Mouse (Mus musculus) activated CD4-positive, CD25-positive, alpha-beta regulatory T cell, adult 9 weeks (primary cell): Measurements from ENCODE around the gene Ilf2. TPM values are rescaled to one million over a fixed set of nuclear protein-coding genes. Genes with fewer than 3 reads are reported as not detected.

Experiments used
- polyA plus RNA-seq: library from polyadenylated mRNA; unstranded; fragments of 100-300 nt; shearing (Covaris generic); gene quantifications from one replicate; pipeline ENCODE4 v1.2.1, GENCODE M21; 2017

Gene Ilf2
- 104 TPM for polyA plus RNA-seq

GRCm38 (mm10) chr3:90475831-90476611 is at the start of gene Ilf2:
Ilf2 (plus strand) TSS chr3:90476126.

DNA sequence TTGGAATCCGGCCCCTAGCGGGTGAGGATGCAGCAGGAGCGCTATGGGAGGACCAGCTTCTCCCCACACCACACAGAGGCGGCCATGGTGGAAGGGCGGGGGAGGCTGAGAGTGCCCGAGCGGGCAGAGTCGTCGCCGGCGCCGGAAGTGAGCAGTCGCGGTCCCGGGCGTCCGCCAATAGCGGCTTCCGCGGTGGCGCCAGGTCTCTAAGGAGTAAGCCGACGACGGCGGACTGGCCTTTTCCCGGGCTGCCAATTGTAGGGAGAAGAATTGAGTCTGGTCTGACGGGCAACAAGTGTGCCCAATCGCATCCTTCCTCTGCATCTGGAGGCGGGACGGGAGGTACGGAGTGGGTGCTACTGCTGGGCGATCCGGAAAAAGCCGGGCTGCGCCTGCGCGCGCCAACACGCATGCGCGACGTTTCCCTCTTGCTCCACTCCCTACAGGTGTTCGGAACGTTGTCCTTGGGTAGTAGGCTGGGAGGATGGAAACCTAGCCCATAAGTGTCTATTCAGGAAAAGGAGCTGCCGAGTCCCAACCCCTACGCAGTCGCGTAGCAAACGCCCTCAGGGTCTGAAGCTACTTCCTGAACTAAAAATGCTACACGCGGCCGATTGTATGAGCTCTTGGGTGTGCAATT is 42.4 kb upstream of the Ilf2 start, which contains the start of gene Ints3:
Ints3 (minus strand) TSS at position 242 of the 640 bp plus-strand sequence.

DNA sequence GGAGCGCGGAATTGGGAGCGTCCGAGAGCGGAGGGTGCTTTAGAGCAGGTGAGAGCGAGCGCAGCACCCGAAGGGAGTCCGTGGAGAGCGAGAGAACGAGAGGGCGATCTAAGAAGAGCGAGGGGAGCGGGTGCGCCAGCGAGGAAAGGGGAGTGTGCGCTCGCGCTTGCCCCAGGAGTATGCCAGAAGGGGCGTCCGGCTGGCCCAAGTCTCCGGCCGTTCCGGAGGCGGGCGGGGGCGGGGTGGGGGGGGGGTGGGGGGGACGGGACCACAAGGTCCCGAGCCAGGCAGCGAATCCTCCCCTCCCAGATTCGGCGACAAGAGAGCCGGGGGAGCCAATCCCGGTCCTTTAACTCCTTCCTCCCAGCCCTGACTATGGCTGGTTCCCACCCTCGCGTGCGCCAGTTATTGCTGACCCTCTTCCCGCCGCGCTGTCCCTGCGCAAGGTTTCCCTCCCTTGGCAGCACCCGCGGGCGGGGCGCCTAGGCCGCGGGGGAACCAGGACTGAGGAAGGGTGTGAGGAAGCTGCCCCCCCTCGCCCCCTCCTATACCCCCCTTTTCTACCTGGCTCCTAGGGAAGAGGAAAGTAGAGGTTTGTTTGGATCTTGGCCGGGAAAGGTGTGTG is 10.1 kb upstream of the Ilf2 start, which contains the start of gene Npr1:
Npr1 (minus strand) TSS at position 181 of the 625 bp plus-strand sequence.

GRCm38 (mm10) chr3:90490696-90491256 is 14.8 kb downstream of the Ilf2 start, which contains the start of gene Snapin:
Snapin (minus strand) TSS chr3:90491033.

GRCm38 (mm10) chr3:90508950-90509746 is 33.2 kb downstream of the Ilf2 start, which contains the start of gene Chtop:
Chtop (minus strand) TSS chr3:90509498.

DNA sequence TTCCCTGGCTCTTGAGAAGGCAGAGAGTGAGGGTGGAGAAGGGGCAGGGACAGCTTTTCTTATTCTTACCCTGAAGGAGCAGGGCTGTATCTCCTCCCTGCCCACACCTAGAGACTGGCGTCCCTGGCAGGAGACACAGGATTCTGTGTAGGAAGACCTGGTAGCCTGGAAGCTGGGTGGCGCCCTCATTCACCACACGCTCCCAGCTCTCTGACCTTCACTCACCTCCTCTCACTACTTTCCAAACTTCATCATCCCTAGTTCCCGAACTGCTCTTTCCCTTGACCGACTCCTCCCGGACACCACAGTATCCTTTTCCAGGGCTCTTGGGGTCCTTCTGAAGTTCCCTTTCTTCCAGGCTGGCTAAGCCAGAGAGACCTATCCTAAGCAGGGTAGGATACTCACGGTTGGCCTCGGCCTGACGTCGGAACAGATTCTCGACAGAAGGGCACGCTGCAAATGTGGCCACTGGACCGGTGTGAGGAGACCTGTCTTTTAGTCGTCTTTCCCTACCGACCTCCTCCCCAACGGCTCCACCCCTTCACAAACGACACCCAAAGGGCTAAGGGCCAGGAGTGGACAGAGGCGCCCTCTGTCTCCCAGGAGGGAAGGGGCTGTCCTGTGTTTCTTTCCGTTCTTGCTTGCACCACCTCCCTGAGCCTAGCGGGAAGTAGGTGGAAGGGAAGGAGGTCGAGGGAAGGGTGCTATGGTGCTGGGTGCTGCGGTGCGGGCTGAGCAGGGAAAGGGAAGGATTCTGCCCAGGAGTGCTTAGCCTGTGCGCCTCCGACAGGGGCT is 38.1 kb downstream of the Ilf2 start, which contains the start of the genes S100a1 and S100a13:
S100a1 (minus strand) TSS at position 597 of the 795 bp plus-strand sequence.
S100a13 (plus strand) TSS at position 640 of the 795 bp plus-strand sequence.

GRCm38 (mm10) chr3:90526580-90526979 is 50.7 kb downstream of the Ilf2 start, which contains the start of gene S100a14:
S100a14 (plus strand) TSS chr3:90526856.

DNA sequence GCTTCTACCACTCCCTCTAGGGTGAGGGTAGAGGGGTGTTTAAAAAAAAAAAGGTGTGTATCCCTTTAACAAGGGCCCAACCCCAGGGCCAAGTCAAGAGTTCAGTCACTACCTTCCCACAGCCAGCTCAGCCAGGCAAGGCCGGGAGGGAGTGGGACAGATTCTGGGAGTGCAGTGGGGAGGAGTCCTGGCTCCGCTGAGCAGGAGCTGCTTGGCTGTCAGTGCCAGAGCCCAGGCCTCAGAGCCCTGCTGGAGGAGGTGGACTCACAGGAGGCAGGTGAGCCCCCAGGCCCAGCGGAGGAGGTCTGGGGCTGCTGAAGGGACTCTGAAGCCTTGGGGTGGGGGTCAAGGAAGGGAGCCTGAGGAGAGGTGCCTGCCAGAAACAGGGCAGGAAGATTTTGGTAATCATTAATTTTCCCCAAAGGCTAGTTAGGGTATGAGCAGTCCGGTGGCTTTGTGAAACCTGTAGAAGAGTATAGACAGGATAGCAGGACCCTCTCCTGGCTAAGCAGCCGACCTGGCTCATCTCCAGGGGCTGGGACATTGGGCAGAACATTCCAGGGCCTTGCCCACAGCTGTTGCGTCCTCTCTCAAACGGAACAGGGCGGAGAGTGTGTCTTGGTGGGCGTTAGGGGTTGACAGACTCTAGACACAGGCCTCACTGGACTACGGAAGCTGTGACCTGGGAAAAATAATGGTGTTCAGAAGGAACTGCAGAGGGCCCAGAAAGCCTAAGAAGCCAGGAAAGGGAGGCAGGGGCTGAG is 61.4 kb downstream of the Ilf2 start, which contains the start of gene S100a16:
S100a16 (plus strand) TSS at position 114 of the 764 bp plus-strand sequence.

Other genes starting within 250 kb of the Ilf2 start
- gene Jtb, start 244.5 kb upstream of the Ilf2 start, polyA plus RNA-seq, result 172 TPM
- not detected for gene Creb3l4, start 232.6 kb upstream of the Ilf2 start, polyA plus RNA-seq
- gene Slc39a1, start 228.0 kb upstream of the Ilf2 start, polyA plus RNA-seq, result 4.2 TPM
- 101 TPM for gene Crtc2, start 222.0 kb upstream of the Ilf2 start, polyA plus RNA-seq
- gene Dennd4b, start 210.9 kb upstream of the Ilf2 start, polyA plus RNA-seq, result 58.5 TPM
- gene Gatad2b, start 182.9 kb upstream of the Ilf2 start, polyA plus RNA-seq, result 12.7 TPM
- gene Slc27a3, start 86.2 kb upstream of the Ilf2 start, polyA plus RNA-seq, result 0.27 TPM
- gene Ints3, start 42.5 kb upstream of the Ilf2 start, polyA plus RNA-seq, result 47.0 TPM
- not detected for gene Npr1, start 10.3 kb upstream of the Ilf2 start, polyA plus RNA-seq
- gene Snapin, start 14.9 kb downstream of the Ilf2 start, polyA plus RNA-seq, result 93.0 TPM
- 212 TPM for gene Chtop, start 33.4 kb downstream of the Ilf2 start, polyA plus RNA-seq
- gene S100a1, start 38.3 kb downstream of the Ilf2 start, polyA plus RNA-seq, result 4.4 TPM
- gene S100a13, start 38.3 kb downstream of the Ilf2 start, polyA plus RNA-seq, result 181 TPM
- gene S100a14, start 50.7 kb downstream of the Ilf2 start, polyA plus RNA-seq, result 0.40 TPM
- gene S100a16, start 61.1 kb downstream of the Ilf2 start, polyA plus RNA-seq, result 0.32 TPM
- gene S100a3, start 84.5 kb downstream of the Ilf2 start, polyA plus RNA-seq, result 1.6 TPM
- gene S100a2, start 114.1 kb downstream of the Ilf2 start, polyA plus RNA-seq, result 1.7 TPM
- gene Gm42674, start 125.8 kb downstream of the Ilf2 start, polyA plus RNA-seq, result not detected
- 415 TPM for gene S100a4, start 127.6 kb downstream of the Ilf2 start, polyA plus RNA-seq
- not detected for gene S100a5, start 132.4 kb downstream of the Ilf2 start, polyA plus RNA-seq
- gene S100a6, start 136.8 kb downstream of the Ilf2 start, polyA plus RNA-seq, result 481 TPM
- 0.28 TPM for gene S100a7a, start 177.9 kb downstream of the Ilf2 start, polyA plus RNA-seq
- gene S100a8, start 192.9 kb downstream of the Ilf2 start, polyA plus RNA-seq, result not detected
- 0.57 TPM for gene S100a9, start 219.6 kb downstream of the Ilf2 start, polyA plus RNA-seq